Mouse (Mus musculus): ENCODE data around the gene Cbwd1.

DNA sequence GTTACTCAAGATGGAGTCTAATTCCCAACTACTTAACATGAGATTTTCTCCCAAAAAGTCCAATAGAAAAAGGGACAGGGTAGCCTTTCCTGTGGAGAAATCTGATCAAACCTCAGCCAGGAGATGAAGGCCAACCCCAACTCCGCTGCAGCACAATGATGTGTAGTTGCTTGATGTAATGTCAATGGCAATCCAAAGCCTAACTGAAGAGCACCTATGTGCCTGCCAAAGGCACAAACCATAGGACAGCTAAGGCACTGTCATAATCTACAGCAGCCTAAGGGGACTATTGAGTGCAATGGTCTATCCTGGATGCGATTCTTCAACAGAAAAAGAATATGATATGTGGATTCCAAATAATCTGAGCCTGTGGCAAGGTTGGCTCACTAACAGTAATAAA, 58.6 kb downstream of the Cbwd1 start:
- TF ChIP-seq EP300 (IDR thresholded peaks at IDR 0.05) (no peak), CTCF (IDR thresholded peaks at IDR 0.05) (no peak)
